Mouse (Mus musculus) liver, adult 2 months (tissue): Measurements from ENCODE around the gene Nucks1. TPM values are rescaled to one million over a fixed set of nuclear protein-coding genes. Genes with fewer than 3 reads are reported as not detected.
A peak's percentile ranks its signal among the peaks of the same experiment; 100 is the strongest.

Source experiments
- DNase-seq: peaks from one replicate; pipeline ENCODE4 v3.0.0-alpha.2; 2011; ENCODE audit warnings: low read depth, low spot score; ENCODE audit errors: extremely low read depth
- H3K27ac ChIP-seq: fragments of 200-500 bp; replicated peaks from 2 replicates; pipeline ENCODE4 v1.5.1; 2012; ENCODE audit warnings: low read depth, mild to moderate bottlenecking, control low read depth, inconsistent platforms, low read length; ENCODE audit not compliant: insufficient read depth
- H3K27me3 ChIP-seq: fragments of 200-500 bp; 2 replicates; pipeline ENCODE4 v1.6.1; 2012; ENCODE audit warnings: mild to moderate bottlenecking, moderate library complexity, low read length, inconsistent platforms; ENCODE audit not compliant: control insufficient read depth, insufficient read depth
- H3K36me3 ChIP-seq: fragments of 200-500 bp; 2 replicates; pipeline ENCODE4 v1.6.1; 2012; ENCODE audit warnings: low read length, inconsistent platforms; ENCODE audit not compliant: control insufficient read depth, insufficient read depth
- H3K4me1 ChIP-seq: fragments of 200-500 bp; 2 replicates; pipeline ENCODE4 v1.6.1; 2011; ENCODE audit warnings: low read length; ENCODE audit not compliant: control insufficient read depth, insufficient read depth
- H3K4me3 ChIP-seq: fragments of 200-500 bp; 2 replicates; pipeline ENCODE4 v1.5.1; 2011; ENCODE audit warnings: low read depth, mild to moderate bottlenecking, control low read depth, low read length, moderate library complexity; ENCODE audit not compliant: insufficient read depth
- H3K79me2 ChIP-seq: fragments of 200-500 bp; 2 replicates; pipeline ENCODE4 v1.6.1; 2012; ENCODE audit warnings: inconsistent platforms, mild to moderate bottlenecking, low read length, moderate library complexity; ENCODE audit not compliant: control insufficient read depth, insufficient read depth
- H3K9ac ChIP-seq: fragments of 200-500 bp; 2 replicates; pipeline ENCODE4 v1.6.1; 2012; ENCODE audit warnings: low read depth, mild to moderate bottlenecking, control low read depth, inconsistent platforms, low read length
- CTCF ChIP-seq: fragments of 200-500 bp; IDR thresholded peaks from 2 replicates; pipeline ENCODE4 v1.5.1; 2011; ENCODE audit warnings: low read depth, low read length, control low read depth
- POLR2A ChIP-seq: fragments of 200-500 bp; IDR thresholded peaks from 2 replicates; pipeline ENCODE4 v1.6.1; 2011; ENCODE audit warnings: low read length, control low read depth; ENCODE audit not compliant: insufficient read depth; ENCODE audit errors: extremely low read depth
- WGBS: fragments of 180-500 bp; shearing (Covaris S2); methylation state at CpG from one replicate; pipeline ENCODE4 v1.1.7; 2018; 5-methylcytosine and 5-hydroxymethylcytosine counted together
- polyA plus RNA-seq: library from polyadenylated mRNA; depleted of rRNA; stranded (reverse); fragments of >200 nt; gene quantifications from 2 replicates; pipeline ENCODE4 v1.2.3, GENCODE M21; 2012
- total RNA-seq: library from RNA; depleted of rRNA; stranded (reverse); fragments of >200 nt; gene quantifications from 2 replicates; pipeline ENCODE4 v1.2.3, GENCODE M21; 2014

The Nucks1 gene
- total and polyA plus RNA-seq, 2 experiments, result 5.1 to 52.5 TPM

- WGBS, result 75% methylated on average over 2 of the region's 2 CpGs
- H3K9ac ChIP-seq, result no peak overlapping the region
- H3K36me3 ChIP-seq, result peaks cover 40% of the 10 kb centered on the region
- no peaks in the 10 kb centered on the region for H3K27me3 ChIP-seq
- no peaks in the 10 kb centered on the region for H3K79me2 ChIP-seq
- H3K4me1 ChIP-seq, result no peaks in the 10 kb centered on the region
- no peak for TF ChIP-seq POLR2A
- TF ChIP-seq CTCF, result no peak
- H3K4me3 ChIP-seq, result no peak overlapping the region
- DNase-seq, result no peak
- no peak overlapping the region for H3K27ac ChIP-seq
Measured at GRCm38 (mm10) chr1:131933471-131933870, 23.1 kb downstream of the Nucks1 start.

GRCm38 (mm10) chr1:131937659-131938305, 27.4 kb downstream of the Nucks1 start:
- 20% methylated on average over 6 of the region's 6 CpGs for WGBS
- TF ChIP-seq CTCF (peak; percentile 75), POLR2A (no peak)
- no peaks in the 10 kb centered on the region for H3K27me3 ChIP-seq
- H3K27ac ChIP-seq, result no peak overlapping the region
- H3K9ac ChIP-seq, result no peak overlapping the region
- no peak overlapping the region for H3K4me3 ChIP-seq
- peaks cover 9% of the 10 kb centered on the region for H3K36me3 ChIP-seq
- H3K79me2 ChIP-seq, result no peaks in the 10 kb centered on the region
- DNase-seq, result peak; percentile 83
- peaks cover 14% of the 10 kb centered on the region for H3K4me1 ChIP-seq

- no peak overlapping the region for H3K27ac ChIP-seq
- TF ChIP-seq POLR2A, result no peak
- no peak overlapping the region for H3K4me3 ChIP-seq
- H3K79me2 ChIP-seq, result no peaks in the 10 kb centered on the region
- H3K4me1 ChIP-seq, result peaks cover 18% of the 10 kb centered on the region
- H3K36me3 ChIP-seq, result peaks cover 3% of the 10 kb centered on the region
- peak; percentile 91 for DNase-seq
- H3K9ac ChIP-seq, result no peak overlapping the region
- H3K27me3 ChIP-seq, result no peaks in the 10 kb centered on the region
- 30% methylated on average over 1 of the region's 1 CpGs for WGBS
Measured at GRCm38 (mm10) chr1:131938811-131939210, 28.5 kb downstream of the Nucks1 start.

- WGBS, result 56% methylated on average over 2 of the region's 2 CpGs
- H3K4me1 ChIP-seq, result peaks cover 18% of the 10 kb centered on the region
- TF ChIP-seq CTCF (no peak), POLR2A (no peak)
- no peaks in the 10 kb centered on the region for H3K79me2 ChIP-seq
- peak overlapping the region; percentile 55; the same call in 1 of the 2 replicates for H3K27ac ChIP-seq
- no peak overlapping the region for H3K9ac ChIP-seq
- H3K4me3 ChIP-seq, result no peak overlapping the region
- no peaks in the 10 kb centered on the region for H3K36me3 ChIP-seq
- no peak for DNase-seq
- no peaks in the 10 kb centered on the region for H3K27me3 ChIP-seq
Measured at GRCm38 (mm10) chr1:131940711-131941244, 30.4 kb downstream of the Nucks1 start.

- H3K27ac ChIP-seq, result no peak overlapping the region
- H3K79me2 ChIP-seq, result no peaks in the 10 kb centered on the region
- TF ChIP-seq POLR2A (no peak), CTCF (no peak)
- no peaks in the 10 kb centered on the region for H3K27me3 ChIP-seq
- WGBS, result 100% methylated on average over 1 of the region's 1 CpGs
- no peak overlapping the region for H3K9ac ChIP-seq
- H3K4me1 ChIP-seq, result peaks cover 18% of the 10 kb centered on the region
- no peak for DNase-seq
- no peaks in the 10 kb centered on the region for H3K36me3 ChIP-seq
- H3K4me3 ChIP-seq, result no peak overlapping the region
Measured at GRCm38 (mm10) chr1:131941501-131941900, 31.2 kb downstream of the Nucks1 start.
